Mouse (Mus musculus): Measurements from ENCODE around the gene Sult6b1. TPM values are rescaled to one million over a fixed set of nuclear protein-coding genes. Genes with fewer than 3 reads are reported as not detected.

Gene Sult6b1
- polyA plus RNA-seq, 1 experiment from 2014 or later: not detected

- Histone ChIP-seq H3K4me3 (peak within 1 kb of the TSS; percentile 81), H3K9ac (peak within 1 kb of the TSS; percentile 85), H3K36me3 (peaks cover 19% of the 10 kb centered on the region), H3K27ac (peak within 1 kb of the TSS; percentile 72), H3K4me2 (peak within 1 kb of the TSS; percentile 81), H3K27me3 (replicated peaks) (no peaks in the 10 kb centered on the region), H3K9me3 (replicated peaks) (no peaks in the 10 kb centered on the region), H3K4me1 (peaks cover 20% of the 10 kb centered on the region)
- peak; percentile 98 for ATAC-seq
- WGBS (ENCODE audit: insufficient replicate concordance): 2% methylated on average over 28 of the region's 28 CpGs
Measured at GRCm38 (mm10) chr17:78882401-78883112, 24.2 kb downstream of the Sult6b1 start, which contains the start of gene Eif2ak2. TSS of gene Eif2ak2 (minus strand) at chr17:78882573.

- ATAC-seq: peak; percentile 57
- no peaks in the 10 kb centered on the region for H3K9me3 ChIP-seq (replicated peaks)
- peak overlapping the region; percentile 81 for H3K4me2 ChIP-seq
- peaks cover 20% of the 10 kb centered on the region for H3K4me1 ChIP-seq
- peak overlapping the region; percentile 85 for H3K9ac ChIP-seq
- peaks cover 26% of the 10 kb centered on the region for H3K36me3 ChIP-seq
- H3K27me3 ChIP-seq (replicated peaks): no peaks in the 10 kb centered on the region
- peak overlapping the region; percentile 72 for H3K27ac ChIP-seq
- WGBS (ENCODE audit: insufficient replicate concordance): 9% methylated on average over 5 of the region's 7 CpGs
- H3K4me3 ChIP-seq: peak overlapping the region; percentile 81
Measured at GRCm38 (mm10) chr17:78881878-78882304, 24.9 kb downstream of the Sult6b1 start.

GRCm38 (mm10) chr17:78873886-78874285 lies 32.9 kb downstream of the Sult6b1 start:
- Histone ChIP-seq H3K4me2 (no peak overlapping the region), H3K9ac (no peak overlapping the region), H3K4me3 (no peak overlapping the region), H3K9me3 (replicated peaks) (no peaks in the 10 kb centered on the region), H3K4me1 (no peaks in the 10 kb centered on the region), H3K27ac (no peak overlapping the region), H3K36me3 (peaks cover 86% of the 10 kb centered on the region), H3K27me3 (replicated peaks) (no peaks in the 10 kb centered on the region)
- 82% methylated on average over 6 of the region's 6 CpGs for WGBS (ENCODE audit: insufficient replicate concordance)
- no peak for ATAC-seq

GRCm38 (mm10) chr17:78856243-78856642 lies 50.5 kb downstream of the Sult6b1 start:
- no peaks in the 10 kb centered on the region for H3K27me3 ChIP-seq (replicated peaks)
- ATAC-seq: no peak
- no peak overlapping the region for H3K4me3 ChIP-seq
- H3K9ac ChIP-seq: no peak overlapping the region
- 79% methylated on average over 10 of the region's 10 CpGs for WGBS (ENCODE audit: insufficient replicate concordance)
- no peak overlapping the region for H3K4me2 ChIP-seq
- no peaks in the 10 kb centered on the region for H3K4me1 ChIP-seq
- no peaks in the 10 kb centered on the region for H3K9me3 ChIP-seq (replicated peaks)
- H3K36me3 ChIP-seq: peaks cover 80% of the 10 kb centered on the region
- H3K27ac ChIP-seq: no peak overlapping the region

GRCm38 (mm10) chr17:78842271-78842928 lies 64.4 kb downstream of the Sult6b1 start:
- H3K4me1 ChIP-seq: 0 out of 2 replicates have a peak, but pooled peaks cover 5% of the 10 kb centered on the region
- H3K4me3 ChIP-seq: no peak overlapping the region
- no peaks in the 10 kb centered on the region for H3K27me3 ChIP-seq (replicated peaks)
- peak; percentile 30; the same call in 1 of the 2 replicates for ATAC-seq
- WGBS (ENCODE audit: insufficient replicate concordance): 83% methylated on average over 7 of the region's 7 CpGs
- H3K9me3 ChIP-seq (replicated peaks): no peaks in the 10 kb centered on the region
- no peak overlapping the region for H3K9ac ChIP-seq
- peaks cover 78% of the 10 kb centered on the region for H3K36me3 ChIP-seq
- H3K4me2 ChIP-seq: no peak overlapping the region
- H3K27ac ChIP-seq: no peak overlapping the region

GRCm38 (mm10) chr17:78836056-78836455 lies 70.7 kb downstream of the Sult6b1 start:
- peaks cover 26% of the 10 kb centered on the region for H3K36me3 ChIP-seq
- H3K27ac ChIP-seq: peak overlapping the region; percentile 90
- H3K4me3 ChIP-seq: peak overlapping the region; percentile 85
- no peaks in the 10 kb centered on the region for H3K27me3 ChIP-seq (replicated peaks)
- 38% methylated on average over 2 of the region's 2 CpGs for WGBS (ENCODE audit: insufficient replicate concordance)
- H3K4me2 ChIP-seq: peak overlapping the region; percentile 91
- ATAC-seq: no peak
- H3K9me3 ChIP-seq (replicated peaks): no peaks in the 10 kb centered on the region
- H3K9ac ChIP-seq: peak overlapping the region; percentile 73
- peaks cover 26% of the 10 kb centered on the region for H3K4me1 ChIP-seq

- WGBS (ENCODE audit: insufficient replicate concordance): under 1% methylated on average over 81 of the region's 81 CpGs
- Histone ChIP-seq H3K27me3 (replicated peaks) (no peaks in the 10 kb centered on the region), H3K36me3 (peaks cover 29% of the 10 kb centered on the region), H3K4me3 (peak within 1 kb of the TSS; percentile 85), H3K27ac (peak within 1 kb of the TSS; percentile 90), H3K9me3 (replicated peaks) (no peaks in the 10 kb centered on the region), H3K4me1 (peaks cover 26% of the 10 kb centered on the region), H3K9ac (peak within 1 kb of the TSS; percentile 87), H3K4me2 (peak within 1 kb of the TSS; percentile 91)
- peak; percentile 97 for ATAC-seq
Measured at GRCm38 (mm10) chr17:78834856-78835835, 71.6 kb downstream of the Sult6b1 start, which contains the start of the genes Heatr5b and Gpatch11. TSS of gene Heatr5b (minus strand) at chr17:78835364. TSS of gene Gpatch11 (plus strand) at chr17:78835567.

Other genes with a start within 250 kb of the Sult6b1 start
- 4.7 and 4.8 TPM in 2 replicates for gene Strn, start 169.8 kb downstream of the Sult6b1 start, polyA plus RNA-seq (2016; fragmentation: Nextera tagmentation; extraction: Ambion mirVana)
- 6.8 and 7.6 TPM in 2 replicates for gene Heatr5b, start 71.6 kb downstream of the Sult6b1 start, polyA plus RNA-seq (2016; fragmentation: Nextera tagmentation; extraction: Ambion mirVana)
- gene Gpatch11, start 71.4 kb downstream of the Sult6b1 start, polyA plus RNA-seq (2016; fragmentation: Nextera tagmentation; extraction: Ambion mirVana): 20.3 and 20.8 TPM in 2 replicates
- 10.3 and 12.0 TPM in 2 replicates for gene Eif2ak2, start 24.4 kb downstream of the Sult6b1 start, polyA plus RNA-seq (2016; fragmentation: Nextera tagmentation; extraction: Ambion mirVana)
- 56.2 and 59.7 TPM in 2 replicates for gene Cebpzos, start 9.5 kb upstream of the Sult6b1 start, polyA plus RNA-seq (2016; fragmentation: Nextera tagmentation; extraction: Ambion mirVana)
- gene Cebpz, start 30.1 kb upstream of the Sult6b1 start, polyA plus RNA-seq (2016; fragmentation: Nextera tagmentation; extraction: Ambion mirVana): 51.3 and 53.5 TPM in 2 replicates
- gene Ndufaf7, start 30.1 kb upstream of the Sult6b1 start, polyA plus RNA-seq (2016; fragmentation: Nextera tagmentation; extraction: Ambion mirVana): 38.7 and 41.8 TPM in 2 replicates
- gene Prkd3, start 113.8 kb upstream of the Sult6b1 start, polyA plus RNA-seq (2016; fragmentation: Nextera tagmentation; extraction: Ambion mirVana): 12.9 and 13.3 TPM in 2 replicates
- gene Qpct, start 144.9 kb upstream of the Sult6b1 start, polyA plus RNA-seq (2016; fragmentation: Nextera tagmentation; extraction: Ambion mirVana): 10.0 and 11.7 TPM in 2 replicates